Mouse (Mus musculus) bone marrow macrophage, adult 2 months (primary cell): Measurements from ENCODE around the gene Mcrip1. TPM values are rescaled to one million over a fixed set of nuclear protein-coding genes. Genes with fewer than 3 reads are reported as not detected.
A peak's percentile ranks its signal among the peaks of the same experiment; 100 is the strongest.
"Not testable (repeated sequence)": the region's sequence is repeated elsewhere in the genome, so short reads cannot be mapped to it uniquely, and the experiment has no call there.

Source experiments
- H3K27ac ChIP-seq: 2 replicates; pipeline ENCODE4 v1.5.1; 2012; ENCODE audit warnings: low read depth, low read length; ENCODE audit not compliant: insufficient read depth
- H3K4me1 ChIP-seq: 2 replicates; pipeline ENCODE4 v1.6.1; 2012; ENCODE audit warnings: low read length; ENCODE audit not compliant: control insufficient read depth, insufficient read depth
- H3K4me3 ChIP-seq: 2 replicates; pipeline ENCODE4 v1.5.1; 2012; ENCODE audit warnings: mild to moderate bottlenecking, low read length, moderate library complexity; ENCODE audit not compliant: insufficient read depth
- CTCF ChIP-seq: IDR thresholded peaks from 2 replicates; pipeline ENCODE4 v1.5.1; 2012; ENCODE audit warnings: low read depth, mild to moderate bottlenecking, low read length, moderate library complexity
- POLR2A ChIP-seq: IDR thresholded peaks from 2 replicates; pipeline ENCODE4 v1.6.1; 2012; ENCODE audit warnings: mild to moderate bottlenecking, low read depth, low read length, borderline replicate concordance
- polyA plus RNA-seq: library from polyadenylated mRNA; stranded (reverse); fragments of >200 nt; gene quantifications from 2 replicates; pipeline ENCODE4 v1.2.4, GENCODE M21; 2012; ENCODE audit not compliant: missing spikeins, insufficient read depth, insufficient read length

The Mcrip1 gene
- polyA plus RNA-seq, 1 experiment = 63.5 TPM

DNA sequence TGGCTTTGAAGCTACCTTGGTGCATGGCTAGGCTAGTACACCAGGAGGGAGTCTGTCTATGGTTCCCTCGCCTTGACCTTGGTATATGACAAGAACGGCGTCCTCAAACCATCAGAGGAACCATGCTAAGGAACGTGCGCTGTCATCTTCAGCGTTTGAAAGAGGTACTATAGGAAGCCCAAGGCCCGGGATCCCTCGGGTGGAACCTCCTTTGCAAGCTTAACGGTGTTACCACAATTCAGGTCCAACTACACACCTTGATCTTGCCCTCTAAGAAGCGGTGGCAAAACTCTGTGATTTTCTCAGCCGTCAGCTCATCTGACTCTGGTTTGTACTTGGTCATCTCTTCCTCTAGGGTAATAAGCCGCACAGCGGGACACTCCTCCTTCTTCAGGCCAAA, 13.4 kb upstream of the Mcrip1 start:
- Histone ChIP-seq H3K27ac (no peak overlapping the region), H3K4me1 (no peaks in the 10 kb centered on the region), H3K4me3 (no peak overlapping the region)
- TF ChIP-seq POLR2A = no peak
- TF ChIP-seq CTCF = no peak

DNA sequence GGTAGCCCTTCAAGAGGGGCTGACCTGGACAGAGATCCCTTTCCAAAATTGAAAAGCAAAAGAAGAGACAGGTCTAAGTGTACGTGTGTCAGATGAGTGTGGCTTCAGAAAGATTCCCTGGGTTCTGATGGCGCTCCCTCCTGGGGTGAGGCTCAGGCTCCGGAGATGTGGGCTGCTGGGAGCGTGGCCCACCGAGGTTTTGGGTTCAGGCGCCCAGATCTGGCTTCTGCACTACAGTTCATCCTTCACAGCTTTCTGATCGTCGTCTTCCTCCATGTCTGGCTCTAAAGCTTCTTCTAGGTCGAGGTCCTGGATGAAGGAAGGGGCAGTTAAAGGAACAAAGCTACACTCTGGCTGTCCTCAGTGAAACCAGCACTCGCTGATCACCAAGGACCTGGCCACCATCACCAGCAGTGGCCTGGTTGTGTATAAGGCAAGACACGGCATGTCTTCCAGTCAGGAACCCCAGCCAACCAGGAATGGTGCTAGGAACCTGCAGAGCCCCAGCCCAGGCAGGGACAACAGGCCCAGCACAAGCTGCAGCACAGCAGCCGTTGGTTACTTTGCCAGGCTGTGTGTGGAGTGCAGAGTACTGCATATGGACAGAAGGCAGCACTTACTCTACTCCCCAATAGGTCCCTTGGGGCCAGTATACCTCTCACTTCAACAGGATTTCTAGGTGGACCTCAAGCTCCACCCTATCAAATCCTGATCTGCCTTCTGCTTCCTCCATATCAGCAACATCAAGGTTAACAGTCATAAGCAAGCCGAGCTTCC, 11.6 kb upstream of the Mcrip1 start:
- TF ChIP-seq CTCF (no peak), POLR2A (no peak)

GRCm38 (mm10) chr11:120558843-120559242, 9.3 kb upstream of the Mcrip1 start:
- not testable (repeated sequence) for H3K4me3 ChIP-seq, H3K27ac ChIP-seq
- H3K4me1 ChIP-seq = peaks cover 18% of the 10 kb centered on the region

More for the DNA sequence above, 11.6 kb upstream of the Mcrip1 start:
- Histone ChIP-seq H3K27ac (no peak overlapping the region), H3K4me3 (no peak overlapping the region), H3K4me1 (no peaks in the 10 kb centered on the region)

- peak overlapping the region; percentile 4; the same call in 1 of the 2 replicates for H3K4me3 ChIP-seq
- TF ChIP-seq POLR2A (no peak), CTCF (no peak)
- peaks cover 22% of the 10 kb centered on the region for H3K4me1 ChIP-seq
- peak overlapping the region; percentile 90 for H3K27ac ChIP-seq
Measured at GRCm38 (mm10) chr11:120555260-120555659, 5.7 kb upstream of the Mcrip1 start.

DNA sequence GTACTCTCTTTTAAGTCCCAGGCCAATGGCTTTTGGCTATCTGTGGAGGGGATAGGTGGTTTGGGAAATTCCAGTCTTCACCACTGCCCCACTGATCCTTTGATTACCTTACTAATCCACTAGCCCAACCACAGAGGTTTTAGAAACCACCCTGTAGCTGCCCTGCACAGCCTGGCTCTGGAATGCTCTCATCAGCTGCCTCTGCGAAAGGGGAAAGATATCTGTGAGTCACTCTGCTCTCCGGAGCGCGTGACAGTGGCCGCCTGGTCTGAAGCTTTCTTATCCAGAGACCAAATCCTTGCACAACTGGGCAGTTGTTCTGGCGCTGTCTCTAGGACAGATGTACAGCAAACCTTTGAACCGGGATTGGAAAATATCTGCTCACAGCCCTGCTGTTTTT, 5.3 kb upstream of the Mcrip1 start:
- Histone ChIP-seq H3K27ac (peak overlapping the region; percentile 90), H3K4me1 (peaks cover 25% of the 10 kb centered on the region), H3K4me3 (no peak overlapping the region)
- TF ChIP-seq CTCF (no peak), POLR2A (no peak)

GRCm38 (mm10) chr11:120552736-120553135, 3.2 kb upstream of the Mcrip1 start:
- H3K4me1 ChIP-seq = peaks cover 32% of the 10 kb centered on the region
- TF ChIP-seq POLR2A = no peak
- TF ChIP-seq CTCF = no peak
- no peak overlapping the region for H3K27ac ChIP-seq
- H3K4me3 ChIP-seq = no peak overlapping the region

GRCm38 (mm10) chr11:120550810-120551440, 1.4 kb upstream of the Mcrip1 start, which contains the start of gene Ppp1r27:
Ppp1r27 (minus strand) TSS chr11:120551132.
- Histone ChIP-seq H3K27ac (peak within 1 kb of the TSS; percentile 61), H3K4me3 (peak within 1 kb of the TSS; percentile 76), H3K4me1 (peaks cover 38% of the 10 kb centered on the region)
- TF ChIP-seq POLR2A (no peak), CTCF (no peak)

- peak overlapping the region; percentile 61 for H3K27ac ChIP-seq
- H3K4me1 ChIP-seq = peaks cover 31% of the 10 kb centered on the region
- H3K4me3 ChIP-seq = peak overlapping the region; percentile 76
- TF ChIP-seq POLR2A = no peak
- TF ChIP-seq CTCF = no peak
Measured at GRCm38 (mm10) chr11:120549986-120550809, 671 bp upstream of the Mcrip1 start.

GRCm38 (mm10) chr11:120548786-120549167, 750 bp downstream of the Mcrip1 start:
- TF ChIP-seq CTCF (no peak), POLR2A (no peak)
- Histone ChIP-seq H3K4me1 (peaks cover 20% of the 10 kb centered on the region), H3K27ac (peak overlapping the region; percentile 80), H3K4me3 (peak overlapping the region; percentile 75)

GRCm38 (mm10) chr11:120548214-120548613, 1.3 kb downstream of the Mcrip1 start:
- TF ChIP-seq CTCF = no peak
- no peak for TF ChIP-seq POLR2A
- H3K4me1 ChIP-seq = peaks cover 20% of the 10 kb centered on the region
- H3K4me3 ChIP-seq = peak overlapping the region; percentile 75
- H3K27ac ChIP-seq = peak overlapping the region; percentile 80
